Mouse (Mus musculus): ENCODE data around the gene Sgms1. TPM values are rescaled to one million over a fixed set of nuclear protein-coding genes. Genes with fewer than 3 reads are reported as not detected.

Sgms1 gene
- polyA plus RNA-seq, 1 experiment, result 5.3 TPM

GRCm38 (mm10) chr19:32252451-32252850 is 137.1 kb downstream of the Sgms1 start:
- Histone ChIP-seq H3K79me2 (ENCODE audit: control insufficient read depth, insufficient read depth) (no peaks in the 10 kb centered on the region), H3K79me3 (ENCODE audit: low read depth) (no peaks in the 10 kb centered on the region), H3K27me3 (ENCODE audit: control insufficient read depth, insufficient read depth, insufficient read length) (no peaks in the 10 kb centered on the region), H3K36me3 (ENCODE audit: control insufficient read depth, insufficient read depth) (no peaks in the 10 kb centered on the region), H3K4me3 (ENCODE audit: insufficient read depth, poor library complexity, severe bottlenecking) (no peak overlapping the region), H3ac (ENCODE audit: control insufficient read depth, insufficient read length, low read depth) (no peak overlapping the region)
- TF ChIP-seq FOSL1 (IDR thresholded peaks at IDR 0.05; ENCODE audit: insufficient read depth, low read length, poor library complexity, severe bottlenecking) (no peak), CEBPB (IDR thresholded peaks at IDR 0.05; ENCODE audit: low read depth) (no peak), USF1 (IDR thresholded peaks at IDR 0.05; ENCODE audit: low read depth) (no peak), MYOG (IDR thresholded peaks at IDR 0.05; ENCODE audit: control insufficient read depth, extremely low read depth, insufficient read length) (no peak), CTCF (IDR thresholded peaks at IDR 0.05; ENCODE audit: control insufficient read depth, insufficient read depth, insufficient read length) (no peak), MYOD1 (IDR thresholded peaks at IDR 0.05; ENCODE audit: control insufficient read depth, insufficient read length, low read depth) (no peak), MAX (IDR thresholded peaks at IDR 0.05) (no peak)

- TF ChIP-seq CTCF (IDR thresholded peaks at IDR 0.05; ENCODE audit: control insufficient read depth, insufficient read depth, insufficient read length) (no peak), MYOD1 (IDR thresholded peaks at IDR 0.05; ENCODE audit: control insufficient read depth, insufficient read length, low read depth) (no peak), CEBPB (IDR thresholded peaks at IDR 0.05; ENCODE audit: low read depth) (no peak), USF1 (IDR thresholded peaks at IDR 0.05; ENCODE audit: low read depth) (no peak), FOSL1 (IDR thresholded peaks at IDR 0.05; ENCODE audit: insufficient read depth, low read length, poor library complexity, severe bottlenecking) (no peak), MYOG (IDR thresholded peaks at IDR 0.05; ENCODE audit: control insufficient read depth, extremely low read depth, insufficient read length) (no peak), MAX (IDR thresholded peaks at IDR 0.05) (no peak)
- H3K36me3 ChIP-seq (ENCODE audit: control insufficient read depth, insufficient read depth), result no peaks in the 10 kb centered on the region
- H3ac ChIP-seq (ENCODE audit: control insufficient read depth, insufficient read length, low read depth), result no peak overlapping the region
- no peaks in the 10 kb centered on the region for H3K79me2 ChIP-seq (ENCODE audit: control insufficient read depth, insufficient read depth)
- H3K27me3 ChIP-seq (ENCODE audit: control insufficient read depth, insufficient read depth, insufficient read length), result no peaks in the 10 kb centered on the region
- H3K4me3 ChIP-seq (ENCODE audit: insufficient read depth, poor library complexity, severe bottlenecking), result no peak overlapping the region
- no peaks in the 10 kb centered on the region for H3K79me3 ChIP-seq (ENCODE audit: low read depth)
Observed at GRCm38 (mm10) chr19:32249181-32250130, 140.1 kb downstream of the Sgms1 start.

DNA sequence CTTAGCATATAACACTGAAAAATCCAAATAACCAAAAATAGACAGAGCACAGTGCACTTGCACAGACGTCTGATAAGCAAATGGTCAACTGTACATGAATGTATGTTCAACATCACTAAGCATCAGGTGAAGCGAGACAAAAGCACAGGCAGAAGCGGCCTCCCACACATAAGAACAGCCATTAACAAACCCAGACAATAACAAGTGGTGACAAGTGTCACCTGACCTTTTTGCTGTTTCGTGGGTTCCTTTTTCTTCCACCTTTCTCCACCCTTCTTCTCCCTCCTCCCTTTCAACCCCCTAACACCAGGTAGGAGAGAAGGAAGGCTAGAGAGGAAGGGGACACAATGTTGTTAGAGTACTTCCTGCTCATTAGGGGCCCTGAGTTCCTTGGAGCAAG is 144.6 kb downstream of the Sgms1 start:
- no peak for TF ChIP-seq MYOD1 (IDR thresholded peaks at IDR 0.05; ENCODE audit: control insufficient read depth, insufficient read length, low read depth)
- no peak for TF ChIP-seq FOSL1 (IDR thresholded peaks at IDR 0.05; ENCODE audit: insufficient read depth, low read length, poor library complexity, severe bottlenecking)
- TF ChIP-seq MAX (IDR thresholded peaks at IDR 0.05), result no peak
- no peak for TF ChIP-seq CEBPB (IDR thresholded peaks at IDR 0.05; ENCODE audit: low read depth)
- TF ChIP-seq USF1 (IDR thresholded peaks at IDR 0.05; ENCODE audit: low read depth), result no peak
- TF ChIP-seq CTCF (IDR thresholded peaks at IDR 0.05; ENCODE audit: control insufficient read depth, insufficient read depth, insufficient read length), result no peak
- Histone ChIP-seq H3K4me3 (ENCODE audit: insufficient read depth, poor library complexity, severe bottlenecking) (no peak overlapping the region), H3ac (ENCODE audit: control insufficient read depth, insufficient read length, low read depth) (no peak overlapping the region), H3K79me2 (ENCODE audit: control insufficient read depth, insufficient read depth) (no peaks in the 10 kb centered on the region), H3K36me3 (ENCODE audit: control insufficient read depth, insufficient read depth) (no peaks in the 10 kb centered on the region), H3K27me3 (ENCODE audit: control insufficient read depth, insufficient read depth, insufficient read length) (no peaks in the 10 kb centered on the region), H3K79me3 (ENCODE audit: low read depth) (no peaks in the 10 kb centered on the region)

GRCm38 (mm10) chr19:32243246-32243645 is 146.3 kb downstream of the Sgms1 start:
- Histone ChIP-seq H3K79me2 (ENCODE audit: control insufficient read depth, insufficient read depth) (no peaks in the 10 kb centered on the region), H3ac (ENCODE audit: control insufficient read depth, insufficient read length, low read depth) (no peak overlapping the region), H3K4me3 (ENCODE audit: insufficient read depth, poor library complexity, severe bottlenecking) (no peak overlapping the region), H3K27me3 (ENCODE audit: control insufficient read depth, insufficient read depth, insufficient read length) (no peaks in the 10 kb centered on the region), H3K79me3 (ENCODE audit: low read depth) (no peaks in the 10 kb centered on the region), H3K36me3 (ENCODE audit: control insufficient read depth, insufficient read depth) (no peaks in the 10 kb centered on the region)
- no peak for TF ChIP-seq USF1 (IDR thresholded peaks at IDR 0.05; ENCODE audit: low read depth)

- no peaks in the 10 kb centered on the region for H3K79me3 ChIP-seq (ENCODE audit: low read depth)
- no peaks in the 10 kb centered on the region for H3K79me2 ChIP-seq (ENCODE audit: control insufficient read depth, insufficient read depth)
- no peaks in the 10 kb centered on the region for H3K36me3 ChIP-seq (ENCODE audit: control insufficient read depth, insufficient read depth)
- no peaks in the 10 kb centered on the region for H3K27me3 ChIP-seq (ENCODE audit: control insufficient read depth, insufficient read depth, insufficient read length)
- H3ac ChIP-seq (ENCODE audit: control insufficient read depth, insufficient read length, low read depth), result no peak overlapping the region
- no peak overlapping the region for H3K4me3 ChIP-seq (ENCODE audit: insufficient read depth, poor library complexity, severe bottlenecking)
- no peak for TF ChIP-seq FOSL1 (IDR thresholded peaks at IDR 0.05; ENCODE audit: insufficient read depth, low read length, poor library complexity, severe bottlenecking)
- TF ChIP-seq MYOD1 (IDR thresholded peaks at IDR 0.05; ENCODE audit: control insufficient read depth, insufficient read length, low read depth), result peak; percentile 86
Observed at GRCm38 (mm10) chr19:32242153-32242552, 147.4 kb downstream of the Sgms1 start.

DNA sequence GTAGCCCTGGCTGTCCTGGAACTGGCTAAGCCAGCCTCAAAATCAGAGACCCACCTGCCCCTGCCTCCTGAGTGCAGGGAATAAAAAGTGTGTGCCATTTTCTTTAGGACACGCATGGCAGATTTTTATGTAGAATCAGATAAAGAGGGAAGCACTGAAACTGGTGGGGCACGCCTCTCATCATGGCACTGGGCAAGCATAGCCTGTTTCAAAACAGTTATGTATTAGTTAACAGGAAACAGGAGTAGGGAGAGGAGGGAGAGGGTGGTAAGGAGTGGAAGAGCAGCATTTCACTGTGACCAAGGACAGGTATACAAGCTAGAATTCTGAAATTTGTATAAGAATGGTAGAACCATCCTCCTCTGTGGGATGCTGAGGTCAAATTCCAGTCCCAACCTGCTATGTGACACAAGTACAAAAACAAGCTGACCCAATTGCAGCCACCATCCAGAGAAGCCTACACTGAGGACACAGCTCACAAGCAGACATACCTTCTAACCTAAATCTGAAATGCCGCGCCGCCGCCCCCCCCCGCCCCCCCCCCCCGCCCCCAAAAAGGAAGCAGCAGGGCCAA is 149.0 kb downstream of the Sgms1 start:
- no peaks in the 10 kb centered on the region for H3K79me3 ChIP-seq (ENCODE audit: low read depth)
- no peak for TF ChIP-seq MAX (IDR thresholded peaks at IDR 0.05)
- TF ChIP-seq MYOD1 (IDR thresholded peaks at IDR 0.05; ENCODE audit: control insufficient read depth, insufficient read length, low read depth), result no peak
- TF ChIP-seq CTCF (IDR thresholded peaks at IDR 0.05; ENCODE audit: control insufficient read depth, insufficient read depth, insufficient read length), result no peak
- no peak for TF ChIP-seq CEBPB (IDR thresholded peaks at IDR 0.05; ENCODE audit: low read depth)
- no peak for TF ChIP-seq FOSL1 (IDR thresholded peaks at IDR 0.05; ENCODE audit: insufficient read depth, low read length, poor library complexity, severe bottlenecking)
- no peak for TF ChIP-seq USF1 (IDR thresholded peaks at IDR 0.05; ENCODE audit: low read depth)
- TF ChIP-seq MYOG (IDR thresholded peaks at IDR 0.05; ENCODE audit: control insufficient read depth, extremely low read depth, insufficient read length), result no peak
- H3K4me3 ChIP-seq (ENCODE audit: insufficient read depth, poor library complexity, severe bottlenecking), result no peak overlapping the region
- no peak overlapping the region for H3ac ChIP-seq (ENCODE audit: control insufficient read depth, insufficient read length, low read depth)
- H3K79me2 ChIP-seq (ENCODE audit: control insufficient read depth, insufficient read depth), result no peaks in the 10 kb centered on the region
- H3K36me3 ChIP-seq (ENCODE audit: control insufficient read depth, insufficient read depth), result no peaks in the 10 kb centered on the region
- H3K27me3 ChIP-seq (ENCODE audit: control insufficient read depth, insufficient read depth, insufficient read length), result no peaks in the 10 kb centered on the region

Data from C2C12 (cell line).